Mouse (Mus musculus) neural tube, embryonic 12.5 days (tissue): ENCODE data around the gene Mlycd. TPM values are rescaled to one million over a fixed set of nuclear protein-coding genes. Genes with fewer than 3 reads are reported as not detected.

Experiments
- ATAC-seq: fragments of 200-750 bp; cut with Nextera tagmentation; 2 replicates; pipeline ENCODE4 v1.8.0; 2017; ENCODE audit warnings: low read depth, mild to moderate bottlenecking, moderate TSS enrichment, moderate library complexity; ENCODE audit not compliant: low FRiP score
- H3K27ac ChIP-seq: fragments of 300-500 bp; sonication (generic); 2 replicates; pipeline ENCODE4 v1.5.1; 2016
- H3K27me3 ChIP-seq: fragments of 300-500 bp; sonication (generic); replicated peaks from 2 replicates; pipeline ENCODE4 v1.6.1; 2016; ENCODE audit warnings: mild to moderate bottlenecking
- H3K36me3 ChIP-seq: fragments of 300-500 bp; sonication (generic); 2 replicates; pipeline ENCODE4 v1.6.1; 2016; ENCODE audit warnings: mild to moderate bottlenecking
- H3K4me1 ChIP-seq: fragments of 300-500 bp; sonication (generic); 2 replicates; pipeline ENCODE4 v1.6.1; 2016
- H3K4me2 ChIP-seq: fragments of 300-500 bp; sonication (generic); replicated peaks from 2 replicates; pipeline ENCODE4 v1.6.1; 2016; ENCODE audit warnings: mild to moderate bottlenecking
- H3K4me3 ChIP-seq: fragments of 300-500 bp; sonication (generic); 2 replicates; pipeline ENCODE4 v1.5.1; 2016
- H3K9ac ChIP-seq: fragments of 300-500 bp; sonication (generic); 2 replicates; pipeline ENCODE4 v1.6.1; 2016; ENCODE audit warnings: mild to moderate bottlenecking
- H3K9me3 ChIP-seq: fragments of 300-500 bp; sonication (generic); 2 replicates; pipeline ENCODE4 v1.6.1; 2016; ENCODE audit warnings: mild to moderate bottlenecking
- WGBS: fragments of 180-500 bp; shearing (Covaris S2); methylation state at CpG from one replicate; pipeline ENCODE4 v1.1.7; 2016; 5-methylcytosine and 5-hydroxymethylcytosine counted together
- polyA plus RNA-seq: library from polyadenylated mRNA; unstranded; fragments of >200 nt; fragmentation: Nextera tagmentation; extraction: Ambion mirVana; gene quantifications from 2 replicates; pipeline ENCODE4 v1.2.1, GENCODE M21; 2016

Gene Mlycd
- polyA plus RNA-seq, 1 experiment from 2014 or later, result 15.1 TPM

GRCm38 (mm10) chr8:119412037-119412734, 17.5 kb downstream of the Mlycd start:
- Histone ChIP-seq H3K27ac (no peak overlapping the region), H3K9me3 (no peaks in the 10 kb centered on the region), H3K4me2 (no peak overlapping the region), H3K4me1 (peaks cover 8% of the 10 kb centered on the region; the same call in 1 of the 2 replicates), H3K36me3 (peaks cover 40% of the 10 kb centered on the region), H3K9ac (no peak overlapping the region), H3K4me3 (no peak overlapping the region), H3K27me3 (no peaks in the 10 kb centered on the region)
- ATAC-seq, result no peak
- WGBS, result 58% methylated on average over 10 of the region's 10 CpGs

GRCm38 (mm10) chr8:119412735-119413498, 18.2 kb downstream of the Mlycd start:
- no peak overlapping the region for H3K27ac ChIP-seq
- peaks cover 8% of the 10 kb centered on the region; the same call in 1 of the 2 replicates for H3K4me1 ChIP-seq
- H3K9me3 ChIP-seq, result no peaks in the 10 kb centered on the region
- WGBS, result 12% methylated on average over 18 of the region's 18 CpGs
- H3K27me3 ChIP-seq, result no peaks in the 10 kb centered on the region
- H3K4me2 ChIP-seq, result peak overlapping the region; percentile 52
- peaks cover 34% of the 10 kb centered on the region for H3K36me3 ChIP-seq
- ATAC-seq, result peak; percentile 74; the same call in 1 of the 2 replicates
- H3K9ac ChIP-seq, result 0 out of 2 replicates have a peak overlapping the region, but pooled peaks have one; percentile 26
- H3K4me3 ChIP-seq, result no peak overlapping the region

- Histone ChIP-seq H3K27me3 (no peaks in the 10 kb centered on the region), H3K4me3 (no peak overlapping the region), H3K4me2 (no peak overlapping the region), H3K4me1 (peaks cover 8% of the 10 kb centered on the region; the same call in 1 of the 2 replicates), H3K9ac (no peak overlapping the region), H3K27ac (no peak overlapping the region), H3K36me3 (peaks cover 27% of the 10 kb centered on the region), H3K9me3 (no peaks in the 10 kb centered on the region)
- ATAC-seq, result no peak
- 85% methylated on average over 10 of the region's 10 CpGs for whole genome bisulfite sequencing
These were observed 18.9 kb downstream of the Mlycd start for GRCm38 (mm10) chr8:119413605-119414004.

- Histone ChIP-seq H3K4me1 (peaks cover 5% of the 10 kb centered on the region), H3K27ac (no peak overlapping the region), H3K4me3 (no peak overlapping the region), H3K36me3 (no peaks in the 10 kb centered on the region), H3K9me3 (no peaks in the 10 kb centered on the region), H3K27me3 (0 out of 2 replicates have a peak, but pooled peaks cover 3% of the 10 kb centered on the region), H3K9ac (no peak overlapping the region), H3K4me2 (no peak overlapping the region)
- no peak for ATAC-seq
- 70% methylated on average over 7 of the region's 7 CpGs for WGBS
These were observed 25.6 kb downstream of the Mlycd start for GRCm38 (mm10) chr8:119420318-119420717.

- no peaks in the 10 kb centered on the region for H3K9me3 ChIP-seq
- H3K27me3 ChIP-seq, result 0 out of 2 replicates have a peak, but pooled peaks cover 3% of the 10 kb centered on the region
- no peak overlapping the region for H3K9ac ChIP-seq
- no peaks in the 10 kb centered on the region; the same call in 1 of the 2 replicates for H3K4me1 ChIP-seq
- H3K4me2 ChIP-seq, result no peak overlapping the region
- WGBS, result 63% methylated on average over 9 of the region's 9 CpGs
- ATAC-seq, result no peak
- H3K27ac ChIP-seq, result no peak overlapping the region
- no peaks in the 10 kb centered on the region for H3K36me3 ChIP-seq
- H3K4me3 ChIP-seq, result no peak overlapping the region
These were observed 27.0 kb downstream of the Mlycd start for GRCm38 (mm10) chr8:119421603-119422122.

- H3K27ac ChIP-seq, result no peak overlapping the region
- no peaks in the 10 kb centered on the region; the same call in 1 of the 2 replicates for H3K4me1 ChIP-seq
- no peaks in the 10 kb centered on the region for H3K9me3 ChIP-seq
- no peaks in the 10 kb centered on the region for H3K36me3 ChIP-seq
- 0 out of 2 replicates have a peak, but pooled peaks cover 3% of the 10 kb centered on the region for H3K27me3 ChIP-seq
- no peak overlapping the region for H3K9ac ChIP-seq
- H3K4me3 ChIP-seq, result no peak overlapping the region
- H3K4me2 ChIP-seq, result no peak overlapping the region
- ATAC-seq, result no peak
- WGBS, result 69% methylated on average over 9 of the region's 9 CpGs
These were observed 27.5 kb downstream of the Mlycd start for GRCm38 (mm10) chr8:119422123-119422711.

GRCm38 (mm10) chr8:119423631-119424141, 29.0 kb downstream of the Mlycd start:
- Histone ChIP-seq H3K4me2 (no peak overlapping the region), H3K27me3 (0 out of 2 replicates have a peak, but pooled peaks cover 3% of the 10 kb centered on the region), H3K9me3 (no peaks in the 10 kb centered on the region), H3K4me1 (no peaks in the 10 kb centered on the region; the same call in 1 of the 2 replicates), H3K36me3 (no peaks in the 10 kb centered on the region), H3K9ac (no peak overlapping the region), H3K27ac (no peak overlapping the region), H3K4me3 (no peak overlapping the region)
- WGBS, result 72% methylated on average over 9 of the region's 9 CpGs
- ATAC-seq, result no peak

- H3K4me2 ChIP-seq, result no peak overlapping the region
- H3K9ac ChIP-seq, result no peak overlapping the region
- no peak overlapping the region for H3K4me3 ChIP-seq
- no peaks in the 10 kb centered on the region for H3K9me3 ChIP-seq
- no peaks in the 10 kb centered on the region for H3K36me3 ChIP-seq
- no peak overlapping the region for H3K27ac ChIP-seq
- ATAC-seq, result no peak
- H3K27me3 ChIP-seq, result 0 out of 2 replicates have a peak, but pooled peaks cover 3% of the 10 kb centered on the region
- WGBS, result 86% methylated on average over 10 of the region's 10 CpGs
- no peaks in the 10 kb centered on the region; the same call in 1 of the 2 replicates for H3K4me1 ChIP-seq
These were observed 29.6 kb downstream of the Mlycd start for GRCm38 (mm10) chr8:119424199-119424733.

- Histone ChIP-seq H3K4me2 (no peak overlapping the region), H3K4me1 (no peaks in the 10 kb centered on the region; the same call in 1 of the 2 replicates), H3K36me3 (no peaks in the 10 kb centered on the region), H3K9ac (no peak overlapping the region), H3K27ac (no peak overlapping the region), H3K4me3 (no peak overlapping the region), H3K27me3 (0 out of 2 replicates have a peak, but pooled peaks cover 3% of the 10 kb centered on the region), H3K9me3 (no peaks in the 10 kb centered on the region)
- ATAC-seq, result no peak
- WGBS, result 83% methylated on average over 10 of the region's 10 CpGs
These were observed 30.1 kb downstream of the Mlycd start for GRCm38 (mm10) chr8:119424740-119425139.

GRCm38 (mm10) chr8:119425533-119425932, 30.9 kb downstream of the Mlycd start:
- no peak for ATAC-seq
- Histone ChIP-seq H3K4me2 (no peak overlapping the region), H3K36me3 (no peaks in the 10 kb centered on the region), H3K4me1 (no peaks in the 10 kb centered on the region; the same call in 1 of the 2 replicates), H3K27me3 (0 out of 2 replicates have a peak, but pooled peaks cover 3% of the 10 kb centered on the region), H3K4me3 (no peak overlapping the region), H3K9me3 (no peaks in the 10 kb centered on the region), H3K9ac (no peak overlapping the region), H3K27ac (no peak overlapping the region)
- WGBS, result 87% methylated on average over 10 of the region's 10 CpGs

GRCm38 (mm10) chr8:119426069-119426735, 31.5 kb downstream of the Mlycd start:
- ATAC-seq, result no peak
- Histone ChIP-seq H3K36me3 (no peaks in the 10 kb centered on the region), H3K27ac (no peak overlapping the region), H3K4me2 (no peak overlapping the region), H3K27me3 (no peaks in the 10 kb centered on the region), H3K4me1 (no peaks in the 10 kb centered on the region; the same call in 1 of the 2 replicates), H3K9me3 (no peaks in the 10 kb centered on the region), H3K9ac (no peak overlapping the region), H3K4me3 (no peak overlapping the region)
- WGBS, result 81% methylated on average over 6 of the region's 6 CpGs
